Mouse (Mus musculus) limb, embryonic 15.5 days (tissue): Measurements from ENCODE around the gene Eng. TPM values are rescaled to one million over a fixed set of nuclear protein-coding genes. Genes with fewer than 3 reads are reported as not detected.
A peak's percentile ranks its signal among the peaks of the same experiment; 100 is the strongest.

Experiments
- ATAC-seq: fragments of 200-750 bp; cut with Nextera tagmentation; 2 replicates; pipeline ENCODE4 v1.8.0; 2017; ENCODE audit warnings: low read depth, moderate TSS enrichment; ENCODE audit not compliant: insufficient number of reproducible peaks, low FRiP score, low TSS enrichment
- H3K27ac ChIP-seq: fragments of 300-500 bp; sonication (generic); 2 replicates; pipeline ENCODE4 v1.5.1; 2015; ENCODE audit warnings: moderate library complexity, mild to moderate bottlenecking, inconsistent platforms
- H3K27me3 ChIP-seq: fragments of 300-500 bp; sonication (generic); 2 replicates; pipeline ENCODE4 v1.6.1; 2015; ENCODE audit warnings: inconsistent platforms
- H3K36me3 ChIP-seq: fragments of 300-500 bp; sonication (generic); 2 replicates; pipeline ENCODE4 v1.6.1; 2015; ENCODE audit warnings: inconsistent platforms
- H3K4me1 ChIP-seq: fragments of 300-500 bp; sonication (generic); 2 replicates; pipeline ENCODE4 v1.6.1; 2015; ENCODE audit warnings: inconsistent platforms
- H3K4me2 ChIP-seq: fragments of 300-500 bp; sonication (generic); 2 replicates; pipeline ENCODE4 v1.6.1; 2015; ENCODE audit warnings: mild to moderate bottlenecking, inconsistent platforms
- H3K4me3 ChIP-seq: fragments of 300-500 bp; sonication (generic); 2 replicates; pipeline ENCODE4 v1.5.1; 2015; ENCODE audit warnings: mild to moderate bottlenecking, inconsistent platforms
- H3K9ac ChIP-seq: fragments of 300-500 bp; sonication (generic); 2 replicates; pipeline ENCODE4 v1.6.1; 2015; ENCODE audit warnings: inconsistent platforms
- H3K9me3 ChIP-seq: fragments of 300-500 bp; sonication (generic); 2 replicates; pipeline ENCODE4 v1.6.1; 2016; ENCODE audit warnings: inconsistent platforms
- WGBS: fragments of 180-500 bp; shearing (Covaris S2); methylation state at CpG from one replicate; pipeline ENCODE4 v1.1.7; 2015; 5-methylcytosine and 5-hydroxymethylcytosine counted together
- polyA plus RNA-seq: library from polyadenylated mRNA; unstranded; fragments of >200 nt; fragmentation: Nextera tagmentation; extraction: Ambion mirVana; gene quantifications from 2 replicates; pipeline ENCODE4 v1.2.1, GENCODE M21; 2015

The Eng gene
- polyA plus RNA-seq = 64.6 and 71.5 TPM in 2 replicates

DNA sequence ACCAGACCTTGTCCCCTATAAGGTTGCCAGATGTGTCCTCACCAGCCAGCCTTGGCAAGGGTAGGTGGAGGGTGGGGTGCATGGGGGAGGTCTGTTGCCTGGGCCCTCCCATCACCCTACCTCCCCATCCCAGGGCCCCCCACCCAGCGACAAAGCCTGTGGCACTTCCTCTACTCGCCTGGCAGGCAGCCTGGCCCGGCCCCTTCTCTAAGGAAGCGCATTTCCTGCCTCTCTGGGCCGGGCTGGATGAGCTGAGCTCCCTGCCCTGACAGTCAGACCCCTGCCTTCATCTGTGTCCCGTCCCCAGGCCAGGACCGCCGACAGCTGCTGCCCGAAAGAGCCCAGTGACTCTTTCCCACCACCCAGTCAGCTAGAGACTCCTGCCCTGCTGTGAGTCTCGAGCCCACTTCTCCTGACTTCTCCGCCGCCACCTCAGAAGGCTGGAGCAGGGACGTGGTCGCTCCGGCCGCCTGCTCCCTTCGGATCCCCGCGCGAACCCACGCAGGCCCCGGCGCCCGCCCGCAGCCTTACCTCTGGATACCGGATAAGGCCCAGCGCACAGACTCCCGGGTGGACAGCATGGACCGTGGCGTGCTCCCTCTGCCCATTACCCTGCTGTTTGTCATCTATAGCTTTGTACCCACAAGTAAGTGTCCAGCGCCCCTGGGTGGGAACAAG, at the start of gene Eng:
Gene Eng (plus strand): TSS at position 217 of the 678 bp plus-strand sequence.
- peak; percentile 56; the same call in 1 of the 2 replicates for ATAC-seq
- Histone ChIP-seq H3K9me3 (no peaks in the 10 kb centered on the region), H3K4me1 (peaks cover 29% of the 10 kb centered on the region), H3K9ac (no peak within 1 kb of the TSS), H3K4me3 (peak within 1 kb of the TSS; percentile 34), H3K4me2 (peak within 1 kb of the TSS; percentile 40), H3K27ac (peak within 1 kb of the TSS; percentile 44), H3K27me3 (no peaks in the 10 kb centered on the region), H3K36me3 (no peaks in the 10 kb centered on the region)
- 55% methylated on average over 30 of the region's 31 CpGs for WGBS

DNA sequence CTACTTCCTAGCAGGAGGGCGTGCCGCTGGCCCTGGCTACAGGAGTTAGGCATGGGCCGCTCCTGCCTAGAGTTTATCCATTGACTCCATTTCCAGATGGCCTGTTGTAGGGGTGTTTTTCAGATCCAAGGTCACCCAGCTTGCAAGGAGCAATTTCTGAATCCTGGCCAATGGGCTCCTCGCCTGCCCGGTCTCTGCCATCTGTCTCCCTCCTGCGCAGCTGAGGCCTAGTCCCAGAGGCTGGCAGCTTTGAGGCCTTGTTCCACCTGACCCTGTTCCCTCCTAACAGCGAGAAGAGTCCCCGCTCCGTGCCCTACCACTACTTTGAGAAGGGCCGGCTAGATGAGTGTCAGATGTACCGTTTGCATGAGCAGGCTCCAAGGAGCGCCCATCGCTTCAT, 49.7 kb upstream of the Eng start:
- Histone ChIP-seq H3K4me2 (no peak overlapping the region), H3K27me3 (no peaks in the 10 kb centered on the region), H3K4me3 (no peak overlapping the region), H3K9me3 (no peaks in the 10 kb centered on the region), H3K36me3 (peaks cover 43% of the 10 kb centered on the region), H3K9ac (no peak overlapping the region), H3K27ac (no peak overlapping the region), H3K4me1 (peaks cover 20% of the 10 kb centered on the region)
- 94% methylated on average over 13 of the region's 13 CpGs for WGBS
- no peak for ATAC-seq

DNA sequence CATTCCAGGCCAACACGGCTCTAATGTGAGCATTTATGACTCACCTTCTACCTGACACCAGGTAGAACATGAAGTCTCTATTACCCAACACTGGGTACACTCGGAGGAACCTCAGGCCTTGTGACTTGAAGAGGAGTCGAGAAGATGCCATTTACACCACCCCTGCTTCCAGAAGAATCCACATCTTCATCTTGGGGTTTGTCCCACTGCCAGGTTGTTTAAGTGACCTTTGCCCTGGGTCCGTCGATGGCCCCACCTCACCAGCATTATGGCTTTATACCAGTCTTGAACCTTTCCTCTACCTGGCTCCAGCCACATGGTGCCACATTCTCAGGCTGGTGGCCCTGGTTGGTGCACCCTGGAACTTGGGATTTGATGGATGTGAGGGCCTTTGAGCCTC, 49.1 kb upstream of the Eng start:
- H3K27ac ChIP-seq = no peak overlapping the region

DNA sequence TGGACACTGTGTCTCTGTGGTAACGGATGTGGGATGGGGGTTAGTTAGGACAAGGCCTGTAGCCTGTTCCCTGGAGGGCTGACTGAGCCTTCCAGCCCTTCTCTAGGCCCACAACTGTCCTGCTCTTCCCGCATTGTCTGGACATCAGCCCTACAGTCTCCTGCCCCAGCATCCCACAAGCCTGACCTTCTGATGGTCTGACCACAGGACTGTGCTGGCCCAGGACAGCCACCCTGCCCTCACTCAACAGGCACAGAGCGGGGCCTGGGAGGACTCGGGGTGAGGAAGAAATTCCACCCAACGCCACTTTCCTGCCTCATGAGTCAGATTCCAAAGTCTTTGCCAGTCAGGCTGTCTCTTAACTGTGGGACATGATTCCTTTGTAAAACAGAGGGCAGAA, 48.7 kb upstream of the Eng start:
- 83% methylated on average over 5 of the region's 5 CpGs for WGBS
- H3K4me2 ChIP-seq = no peak overlapping the region
- no peaks in the 10 kb centered on the region for H3K27me3 ChIP-seq
- no peaks in the 10 kb centered on the region for H3K9me3 ChIP-seq
- H3K36me3 ChIP-seq = peaks cover 43% of the 10 kb centered on the region
- no peak overlapping the region for H3K4me3 ChIP-seq
- ATAC-seq = no peak
- H3K4me1 ChIP-seq = peaks cover 28% of the 10 kb centered on the region
- no peak overlapping the region for H3K9ac ChIP-seq
- H3K27ac ChIP-seq = no peak overlapping the region

More for the DNA sequence above, 49.1 kb upstream of the Eng start:
- H3K4me1 ChIP-seq = peaks cover 25% of the 10 kb centered on the region
- 82% methylated on average over 5 of the region's 5 CpGs for WGBS
- H3K36me3 ChIP-seq = peaks cover 43% of the 10 kb centered on the region
- H3K9ac ChIP-seq = no peak overlapping the region
- no peak overlapping the region for H3K4me3 ChIP-seq
- H3K27me3 ChIP-seq = no peaks in the 10 kb centered on the region
- no peak for ATAC-seq
- no peaks in the 10 kb centered on the region for H3K9me3 ChIP-seq
- H3K4me2 ChIP-seq = no peak overlapping the region

DNA sequence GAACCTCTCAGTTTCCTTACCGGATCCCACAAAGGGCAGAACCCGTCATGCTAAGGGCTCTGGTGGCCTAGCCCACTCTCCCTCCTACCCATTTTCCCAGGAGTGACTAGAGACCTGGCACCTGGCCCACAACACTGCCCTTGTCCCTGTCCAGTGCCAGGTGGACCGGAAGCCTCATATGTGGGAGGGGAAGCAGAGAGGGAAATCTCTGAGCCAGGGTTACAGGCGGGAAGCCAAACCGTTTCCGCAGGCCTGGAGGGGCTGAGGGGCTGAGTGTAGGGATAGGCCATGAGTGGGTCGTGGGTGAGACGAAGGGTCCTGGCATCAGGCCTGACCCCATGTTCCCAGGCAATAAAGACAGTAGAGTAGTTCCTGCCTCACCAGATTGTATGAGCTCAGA, 47.9 kb upstream of the Eng start:
- H3K4me3 ChIP-seq = no peak overlapping the region
- no peak overlapping the region for H3K4me2 ChIP-seq
- H3K27ac ChIP-seq = no peak overlapping the region
- H3K9me3 ChIP-seq = no peaks in the 10 kb centered on the region
- WGBS = 75% methylated on average over 8 of the region's 8 CpGs
- peaks cover 28% of the 10 kb centered on the region for H3K4me1 ChIP-seq
- H3K27me3 ChIP-seq = no peaks in the 10 kb centered on the region
- peaks cover 43% of the 10 kb centered on the region for H3K36me3 ChIP-seq
- ATAC-seq = no peak
- no peak overlapping the region for H3K9ac ChIP-seq

DNA sequence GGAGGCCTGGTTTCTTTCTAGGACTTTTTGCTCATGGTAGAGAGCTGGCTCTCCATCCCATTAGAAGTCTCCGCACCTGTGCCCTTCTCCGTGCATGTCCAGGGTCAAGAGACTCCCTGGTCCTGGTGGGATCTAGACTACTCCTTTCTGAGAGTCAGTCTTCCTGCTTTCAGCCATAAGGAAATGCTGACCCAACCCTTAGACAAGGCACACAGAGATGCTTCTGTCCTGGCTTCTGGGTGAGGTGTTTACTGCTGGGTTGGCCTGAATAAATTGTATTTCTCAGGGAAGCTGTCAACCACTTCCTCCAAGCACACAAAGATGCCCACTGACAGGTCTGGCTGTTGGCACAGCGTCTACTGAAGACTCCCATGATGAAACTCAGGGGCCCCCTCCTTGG, 47.0 kb upstream of the Eng start, which contains the start of gene St6galnac6:
Gene St6galnac6 (plus strand): TSS at position 301 of the 400 bp plus-strand sequence.
- ATAC-seq = no peak
- H3K9me3 ChIP-seq = no peaks in the 10 kb centered on the region
- no peak within 1 kb of the TSS for H3K9ac ChIP-seq
- H3K36me3 ChIP-seq = peaks cover 38% of the 10 kb centered on the region
- 90% methylated on average over 3 of the region's 3 CpGs for WGBS
- no peak within 1 kb of the TSS for H3K27ac ChIP-seq
- H3K27me3 ChIP-seq = no peaks in the 10 kb centered on the region
- H3K4me2 ChIP-seq = no peak within 1 kb of the TSS
- H3K4me1 ChIP-seq = peaks cover 28% of the 10 kb centered on the region
- H3K4me3 ChIP-seq = no peak within 1 kb of the TSS

DNA sequence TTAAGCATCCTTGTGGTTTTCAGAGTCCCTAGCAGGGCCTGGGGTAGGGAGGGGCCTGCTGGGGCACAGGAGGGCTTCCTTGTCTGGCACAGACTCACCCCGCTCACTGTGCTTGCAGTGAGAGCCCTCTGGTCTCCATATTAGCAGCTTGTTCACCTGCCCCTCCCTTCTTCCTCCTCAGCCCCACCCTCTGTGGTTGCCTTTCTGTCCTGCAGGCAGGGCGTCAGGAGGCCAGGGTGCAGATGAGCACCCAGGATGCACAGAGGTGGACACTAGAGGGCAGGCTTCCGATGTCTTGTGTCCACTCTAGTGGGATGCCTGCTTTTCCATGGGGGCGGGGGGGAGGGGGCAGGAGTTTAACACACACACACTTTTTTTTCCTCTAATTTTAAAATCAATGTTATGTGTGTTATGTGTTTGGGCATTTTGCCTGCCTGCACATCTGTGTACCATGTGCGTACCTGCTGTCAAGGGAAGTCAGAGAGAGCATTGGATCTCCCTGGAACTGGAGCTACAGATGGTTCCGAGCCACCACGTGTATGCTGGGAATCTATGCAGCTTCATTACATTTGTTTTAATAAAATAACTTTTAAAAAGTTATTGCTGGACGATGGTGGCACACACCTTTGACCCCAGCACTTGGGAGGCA, 44.9 kb upstream of the Eng start:
- H3K9me3 ChIP-seq = no peaks in the 10 kb centered on the region
- H3K27ac ChIP-seq = peak overlapping the region; percentile 81
- H3K36me3 ChIP-seq = peaks cover 20% of the 10 kb centered on the region
- no peak overlapping the region for H3K4me3 ChIP-seq
- H3K4me1 ChIP-seq = peaks cover 26% of the 10 kb centered on the region
- no peak overlapping the region for H3K9ac ChIP-seq
- 28% methylated on average over 8 of the region's 8 CpGs for WGBS
- 0 out of 2 replicates have a peak, but pooled peaks have one; percentile 21 for ATAC-seq
- H3K4me2 ChIP-seq = peak overlapping the region; percentile 51; the same call in 1 of the 2 replicates
- no peaks in the 10 kb centered on the region for H3K27me3 ChIP-seq

DNA sequence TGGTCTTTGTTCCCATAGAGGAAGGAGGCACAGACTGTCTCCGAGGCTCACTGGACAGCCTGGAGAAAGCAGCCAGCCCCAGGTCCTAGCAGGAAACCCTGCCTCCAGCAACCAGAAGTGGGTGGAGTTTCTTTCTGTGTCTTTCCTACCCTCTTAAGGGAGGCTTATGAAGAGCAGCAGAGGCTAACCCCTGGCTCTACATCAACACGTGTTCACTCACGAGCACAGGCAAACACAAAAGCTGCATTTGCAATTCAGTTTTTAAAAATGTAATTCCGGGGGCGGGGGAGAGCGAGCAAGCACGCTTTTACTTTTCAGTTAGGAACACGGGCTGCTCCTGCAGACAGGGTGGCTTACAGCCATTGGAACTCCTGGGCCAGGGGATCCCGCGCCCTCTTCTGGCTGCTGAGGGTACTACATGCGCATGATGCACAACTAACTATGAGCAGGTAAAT, 43.8 kb upstream of the Eng start:
- peak overlapping the region; percentile 51 for H3K4me2 ChIP-seq
- H3K9ac ChIP-seq = no peak overlapping the region
- 0 out of 2 replicates have a peak, but pooled peaks have one; percentile 36 for ATAC-seq
- H3K36me3 ChIP-seq = 0 out of 2 replicates have a peak, but pooled peaks cover 11% of the 10 kb centered on the region
- H3K4me3 ChIP-seq = peak overlapping the region; percentile 37
- no peaks in the 10 kb centered on the region for H3K27me3 ChIP-seq
- WGBS = 0% methylated on average over 11 of the region's 11 CpGs
- peak overlapping the region; percentile 81 for H3K27ac ChIP-seq
- H3K4me1 ChIP-seq = peaks cover 37% of the 10 kb centered on the region
- H3K9me3 ChIP-seq = no peaks in the 10 kb centered on the region

DNA sequence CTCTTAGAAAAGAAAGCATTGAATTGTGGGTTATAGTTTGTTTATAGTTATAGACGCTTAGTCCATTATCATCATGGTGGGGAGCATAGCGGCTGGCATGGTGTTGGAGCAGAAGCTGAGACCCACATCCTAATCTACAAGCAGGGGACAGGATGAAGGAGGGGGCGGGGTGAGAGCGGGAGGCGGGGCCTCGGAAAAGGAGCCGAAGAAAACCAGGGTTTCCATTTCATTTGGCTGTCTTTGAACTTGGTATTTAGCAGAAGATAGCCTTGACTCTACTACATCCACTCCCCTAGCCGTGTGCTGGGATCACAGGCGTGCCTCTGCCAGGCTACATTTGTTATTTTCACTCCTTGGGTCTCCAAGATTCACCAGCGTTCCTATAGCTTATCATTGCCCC, 41.8 kb upstream of the Eng start:
- Histone ChIP-seq H3K9ac (no peak overlapping the region), H3K9me3 (no peaks in the 10 kb centered on the region), H3K4me1 (peaks cover 50% of the 10 kb centered on the region), H3K27ac (no peak overlapping the region), H3K4me3 (no peak overlapping the region), H3K27me3 (no peaks in the 10 kb centered on the region), H3K4me2 (no peak overlapping the region), H3K36me3 (no peaks in the 10 kb centered on the region)
- WGBS = 46% methylated on average over 10 of the region's 10 CpGs
- ATAC-seq = no peak

DNA sequence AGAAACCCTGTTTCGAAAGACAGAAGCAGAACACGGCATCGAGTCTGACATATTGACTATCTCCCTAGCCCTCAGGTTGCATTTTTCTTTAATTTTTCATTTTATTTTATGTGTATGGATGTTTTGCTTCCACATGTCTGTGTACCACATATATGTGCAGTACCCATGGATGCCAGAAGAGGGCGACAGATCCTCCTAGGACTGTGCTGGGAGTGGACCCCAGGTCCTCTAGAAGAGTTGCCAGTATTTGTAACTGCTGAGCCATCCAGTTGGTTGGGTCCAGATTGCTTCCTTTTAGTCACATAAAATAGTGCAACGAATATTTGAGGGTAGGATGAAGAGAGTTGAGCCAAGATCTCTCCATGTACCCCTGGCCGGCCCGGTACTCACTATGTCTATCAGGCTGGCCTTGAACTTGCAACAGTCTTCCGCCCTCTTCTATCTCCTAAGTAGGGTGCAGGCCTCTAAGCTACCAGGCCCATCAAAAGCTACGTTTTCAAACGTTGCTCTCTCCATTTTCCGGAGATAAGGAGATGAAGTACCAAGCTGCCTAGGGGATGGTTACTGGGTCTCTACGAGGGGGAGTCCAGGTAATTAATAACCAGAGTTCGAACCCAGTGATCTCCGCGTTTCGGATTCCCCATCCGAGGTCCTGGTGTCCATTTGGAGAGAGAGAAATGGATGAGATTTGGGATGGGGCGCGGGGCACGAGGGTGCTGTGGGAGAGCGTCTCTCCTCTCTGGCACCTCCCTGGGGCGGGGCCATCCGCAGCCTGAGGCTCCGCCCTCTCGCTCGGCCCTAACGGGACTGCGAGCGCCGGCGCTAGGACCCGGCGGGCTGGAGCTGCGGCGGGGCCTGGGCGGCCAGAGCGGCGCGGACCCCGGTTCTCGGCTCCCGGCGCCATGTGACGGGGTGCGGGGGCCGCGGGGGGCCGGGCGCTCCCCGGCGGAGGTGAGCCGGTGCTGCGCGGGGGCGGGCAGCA, 39.9 kb upstream of the Eng start:
- no peaks in the 10 kb centered on the region for H3K36me3 ChIP-seq
- peak overlapping the region; percentile 86 for H3K4me2 ChIP-seq
- peak overlapping the region; percentile 73 for H3K9ac ChIP-seq
- no peaks in the 10 kb centered on the region for H3K9me3 ChIP-seq
- peak overlapping the region; percentile 75 for H3K27ac ChIP-seq
- peak; percentile 81 for ATAC-seq
- H3K4me3 ChIP-seq = peak overlapping the region; percentile 74
- 12% methylated on average over 51 of the region's 55 CpGs for WGBS
- H3K27me3 ChIP-seq = no peaks in the 10 kb centered on the region
- peaks cover 56% of the 10 kb centered on the region for H3K4me1 ChIP-seq

DNA sequence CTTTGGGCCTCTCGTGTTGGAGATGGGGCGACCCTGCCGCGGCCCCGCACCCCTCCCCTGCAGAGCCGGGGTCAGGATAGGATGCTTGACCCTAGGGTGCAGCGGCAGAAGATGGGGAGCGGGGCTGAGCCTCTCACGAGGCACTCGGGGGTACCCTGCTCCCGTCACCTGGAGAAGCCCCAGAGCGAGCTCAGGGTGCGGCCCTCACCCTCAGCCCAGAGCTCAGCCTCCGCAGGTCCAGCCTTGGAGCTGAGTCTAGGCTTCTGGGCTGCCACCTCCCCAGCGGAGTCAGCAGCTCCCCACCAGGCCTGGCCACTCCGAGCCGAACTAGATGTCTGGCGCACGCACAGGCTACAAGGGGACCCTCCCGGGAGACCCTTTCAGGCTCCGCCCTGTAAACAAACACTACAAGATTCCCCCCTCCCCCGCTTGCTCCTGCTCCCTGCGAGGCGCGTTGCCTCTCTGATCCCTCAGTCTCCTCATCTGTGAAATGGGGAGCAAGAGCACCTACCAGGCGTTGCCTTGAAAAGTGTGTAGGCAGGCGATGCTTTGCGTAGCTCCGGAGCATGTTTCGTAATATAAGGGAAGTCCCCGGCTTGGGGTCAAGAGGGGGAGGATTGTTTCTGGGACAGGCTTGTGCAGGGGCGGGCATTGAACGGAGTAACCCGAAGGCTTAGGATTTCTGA, 39.0 kb upstream of the Eng start:
- Histone ChIP-seq H3K27me3 (no peaks in the 10 kb centered on the region), H3K4me3 (peak overlapping the region; percentile 74), H3K9me3 (no peaks in the 10 kb centered on the region), H3K9ac (peak overlapping the region; percentile 73), H3K4me2 (peak overlapping the region; percentile 86), H3K27ac (peak overlapping the region; percentile 75), H3K36me3 (no peaks in the 10 kb centered on the region; the same call in 1 of the 2 replicates), H3K4me1 (peaks cover 48% of the 10 kb centered on the region)
- peak; percentile 22; the same call in 1 of the 2 replicates for ATAC-seq
- 6% methylated on average over 34 of the region's 34 CpGs for WGBS
